Mouse (Mus musculus) hindbrain, postnatal 0 days (tissue): Measurements from ENCODE around the gene Pth1r. TPM values are rescaled to one million over a fixed set of nuclear protein-coding genes. Genes with fewer than 3 reads are reported as not detected.
A peak's percentile ranks its signal among the peaks of the same experiment; 100 is the strongest.

Experiments
- ATAC-seq: fragments of 200-750 bp; cut with Nextera tagmentation; 2 replicates; pipeline ENCODE4 v1.8.0; 2017; ENCODE audit warnings: mild to moderate bottlenecking, moderate TSS enrichment, moderate library complexity
- DNase-seq: peaks from one replicate; pipeline ENCODE4 v3.0.0-alpha.2; 2015; ENCODE audit warnings: low spot score
- H3K27ac ChIP-seq: fragments of 300-500 bp; sonication (generic); 2 replicates; pipeline ENCODE4 v1.5.1; 2014; ENCODE audit warnings: mild to moderate bottlenecking
- H3K27me3 ChIP-seq: fragments of 300-500 bp; sonication (generic); 2 replicates; pipeline ENCODE4 v1.6.1; 2014; ENCODE audit warnings: low read length, mixed read lengths; ENCODE audit not compliant: insufficient read depth
- H3K36me3 ChIP-seq: fragments of 300-500 bp; sonication (generic); 2 replicates; pipeline ENCODE4 v1.6.1; 2014; ENCODE audit warnings: low read length, mixed read lengths; ENCODE audit not compliant: insufficient read depth
- H3K4me1 ChIP-seq: fragments of 300-500 bp; sonication (generic); 2 replicates; pipeline ENCODE4 v1.6.1; 2014; ENCODE audit warnings: antibody characterized with exemption, low read length, mixed read lengths; ENCODE audit not compliant: insufficient read depth
- H3K4me2 ChIP-seq: fragments of 300-500 bp; sonication (generic); 2 replicates; pipeline ENCODE4 v1.6.1; 2014; ENCODE audit warnings: low read depth, mild to moderate bottlenecking, low read length, moderate library complexity, mixed read lengths
- H3K4me3 ChIP-seq: fragments of 300-500 bp; sonication (generic); 2 replicates; pipeline ENCODE4 v1.5.1; 2014; ENCODE audit warnings: low read length
- H3K9ac ChIP-seq: fragments of 300-500 bp; sonication (generic); replicated peaks from 2 replicates; pipeline ENCODE4 v1.6.1; 2014; ENCODE audit warnings: mild to moderate bottlenecking, low read length, moderate library complexity, mixed read lengths
- H3K9me3 ChIP-seq: fragments of 300-500 bp; sonication (generic); 2 replicates; pipeline ENCODE4 v1.6.1; 2016; ENCODE audit warnings: low read length, mixed read lengths
- CTCF ChIP-seq: IDR thresholded peaks from 2 replicates; pipeline ENCODE4 v1.5.1; 2016; ENCODE audit warnings: antibody characterized with exemption, control low read depth, low read depth
- WGBS: fragments of 180-500 bp; shearing (Covaris S2); extraction: QIAGEN DNeasy Blood & Tissue Kit; methylation state at CpG from one replicate; pipeline ENCODE4 v1.1.7; 2014; 5-methylcytosine and 5-hydroxymethylcytosine counted together
- polyA plus RNA-seq: library from polyadenylated mRNA; unstranded; fragments of >200 nt; fragmentation: Nextera tagmentation; extraction: Ambion mirVana; gene quantifications from 2 replicates; pipeline ENCODE4 v1.2.1, GENCODE M21; 2015
- total RNA-seq: library from RNA; depleted of rRNA; stranded (reverse); fragments of >200 nt; gene quantifications from 2 replicates; pipeline ENCODE4 v1.2.3, GENCODE M21; 2014

Pth1r gene
- total and polyA plus RNA-seq, 2 experiments from 2014 or later: 12.5 to 29.2 TPM

GRCm38 (mm10) chr9:110733102-110733501 is 13.8 kb downstream of the Pth1r start:
- Histone ChIP-seq H3K4me2 (peak overlapping the region; percentile 73), H3K9me3 (no peaks in the 10 kb centered on the region), H3K27ac (peak overlapping the region; percentile 26; the same call in 1 of the 2 replicates), H3K9ac (peak overlapping the region; percentile 17; the same call in 1 of the 2 replicates), H3K4me1 (peaks cover 8% of the 10 kb centered on the region), H3K36me3 (no peaks in the 10 kb centered on the region), H3K27me3 (0 out of 2 replicates have a peak, but pooled peaks cover 2% of the 10 kb centered on the region), H3K4me3 (peak overlapping the region; percentile 41)
- ATAC-seq (no peak), DNase-seq (no peak)
- no peak for TF ChIP-seq CTCF
- WGBS: 9% methylated on average over 8 of the region's 8 CpGs

GRCm38 (mm10) chr9:110732623-110733022 is 14.3 kb downstream of the Pth1r start:
- H3K9me3 ChIP-seq: no peaks in the 10 kb centered on the region
- no peak for TF ChIP-seq CTCF
- H3K4me2 ChIP-seq: peak overlapping the region; percentile 73
- H3K27me3 ChIP-seq: 0 out of 2 replicates have a peak, but pooled peaks cover 2% of the 10 kb centered on the region
- H3K27ac ChIP-seq: peak overlapping the region; percentile 26; the same call in 1 of the 2 replicates
- H3K36me3 ChIP-seq: no peaks in the 10 kb centered on the region
- WGBS: under 1% methylated on average over 26 of the region's 26 CpGs
- peak overlapping the region; percentile 41 for H3K4me3 ChIP-seq
- DNase-seq (peak; percentile 88), ATAC-seq (peak; percentile 87)
- peaks cover 8% of the 10 kb centered on the region for H3K4me1 ChIP-seq
- H3K9ac ChIP-seq: 0 out of 2 replicates have a peak overlapping the region, but pooled peaks have one; percentile 21

GRCm38 (mm10) chr9:110731859-110732258 is 15.1 kb downstream of the Pth1r start:
- DNase-seq: no peak
- WGBS: 54% methylated on average over 4 of the region's 4 CpGs
- H3K4me1 ChIP-seq: peaks cover 13% of the 10 kb centered on the region
- H3K27ac ChIP-seq: no peak overlapping the region
- H3K36me3 ChIP-seq: no peaks in the 10 kb centered on the region
- no peak for TF ChIP-seq CTCF
- H3K4me3 ChIP-seq: no peak overlapping the region
- H3K4me2 ChIP-seq: no peak overlapping the region
- no peak overlapping the region for H3K9ac ChIP-seq
- H3K27me3 ChIP-seq: 0 out of 2 replicates have a peak, but pooled peaks cover 2% of the 10 kb centered on the region
- ATAC-seq: no peak
- no peaks in the 10 kb centered on the region for H3K9me3 ChIP-seq

- H3K9ac ChIP-seq: no peak overlapping the region
- no peaks in the 10 kb centered on the region for H3K36me3 ChIP-seq
- H3K27ac ChIP-seq: no peak overlapping the region
- peaks cover 22% of the 10 kb centered on the region for H3K4me1 ChIP-seq
- WGBS: 23% methylated on average over 8 of the region's 8 CpGs
- DNase-seq (peak; percentile 59), ATAC-seq (no peak)
- H3K4me2 ChIP-seq: no peak overlapping the region
- TF ChIP-seq CTCF: peak; percentile 76
- no peak overlapping the region for H3K4me3 ChIP-seq
- H3K27me3 ChIP-seq: 0 out of 2 replicates have a peak, but pooled peaks cover 2% of the 10 kb centered on the region
- H3K9me3 ChIP-seq: no peaks in the 10 kb centered on the region
Observed at GRCm38 (mm10) chr9:110729841-110730240, 17.1 kb downstream of the Pth1r start.

- Histone ChIP-seq H3K9me3 (no peaks in the 10 kb centered on the region), H3K9ac (peak overlapping the region; percentile 41), H3K4me2 (peak overlapping the region; percentile 60), H3K27ac (no peak overlapping the region), H3K27me3 (0 out of 2 replicates have a peak, but pooled peaks cover 2% of the 10 kb centered on the region), H3K4me1 (peaks cover 14% of the 10 kb centered on the region), H3K36me3 (no peaks in the 10 kb centered on the region), H3K4me3 (peak overlapping the region; percentile 34)
- 18% methylated on average over 28 of the region's 33 CpGs for WGBS
- ATAC-seq (peak; percentile 46), DNase-seq (peak; percentile 53)
- no peak for TF ChIP-seq CTCF
Observed at GRCm38 (mm10) chr9:110726867-110727266, 20.1 kb downstream of the Pth1r start.

- H3K27ac ChIP-seq: 0 out of 2 replicates have a peak overlapping the region, but pooled peaks have one; percentile 2
- H3K36me3 ChIP-seq: no peaks in the 10 kb centered on the region
- H3K9me3 ChIP-seq: no peaks in the 10 kb centered on the region
- H3K4me2 ChIP-seq: peak overlapping the region; percentile 60
- TF ChIP-seq CTCF: no peak
- peak; percentile 51; the same call in 1 of the 2 replicates for ATAC-seq
- H3K4me1 ChIP-seq: peaks cover 14% of the 10 kb centered on the region
- no peaks in the 10 kb centered on the region for H3K27me3 ChIP-seq
- no peak overlapping the region; the same call in 1 of the 2 replicates for H3K9ac ChIP-seq
- peak; percentile 71 for DNase-seq
- H3K4me3 ChIP-seq: no peak overlapping the region
- WGBS: 11% methylated on average over 9 of the region's 9 CpGs
Observed at GRCm38 (mm10) chr9:110725721-110726135, 21.2 kb downstream of the Pth1r start.

GRCm38 (mm10) chr9:110722060-110722459 is 24.9 kb downstream of the Pth1r start:
- TF ChIP-seq CTCF: no peak
- 76% methylated on average over 10 of the region's 10 CpGs for WGBS

More at GRCm38 (mm10) chr9:110722060-110722459, 24.9 kb downstream of the Pth1r start:
- Histone ChIP-seq H3K36me3 (no peaks in the 10 kb centered on the region), H3K4me1 (peaks cover 10% of the 10 kb centered on the region), H3K4me2 (no peak overlapping the region), H3K27ac (no peak overlapping the region), H3K9me3 (no peaks in the 10 kb centered on the region), H3K9ac (no peak overlapping the region), H3K27me3 (no peaks in the 10 kb centered on the region), H3K4me3 (no peak overlapping the region)
- DNase-seq: no peak
- no peak for ATAC-seq
